Mouse (Mus musculus) adrenal gland, postnatal 4 days (tissue): ENCODE measurements around the gene Tpte. TPM values are rescaled to one million over a fixed set of nuclear protein-coding genes. Genes with fewer than 3 reads are reported as not detected.

ENCODE experiments used
- DNase-seq, 2 experiments: peaks; one replicate each; pipeline ENCODE4 v3.0.0; 2021 to 2022; ENCODE audit warnings: low spot score in 2 of 2, mixed read lengths in 2 of 2
- total RNA-seq, 2 experiments: library from RNA; stranded (reverse); gene quantifications; 2 replicates each; pipeline ENCODE4 v1.2.3; 2021

Tpte gene
- total RNA-seq, 2 experiments from 2014 or later, result not detected

DNA sequence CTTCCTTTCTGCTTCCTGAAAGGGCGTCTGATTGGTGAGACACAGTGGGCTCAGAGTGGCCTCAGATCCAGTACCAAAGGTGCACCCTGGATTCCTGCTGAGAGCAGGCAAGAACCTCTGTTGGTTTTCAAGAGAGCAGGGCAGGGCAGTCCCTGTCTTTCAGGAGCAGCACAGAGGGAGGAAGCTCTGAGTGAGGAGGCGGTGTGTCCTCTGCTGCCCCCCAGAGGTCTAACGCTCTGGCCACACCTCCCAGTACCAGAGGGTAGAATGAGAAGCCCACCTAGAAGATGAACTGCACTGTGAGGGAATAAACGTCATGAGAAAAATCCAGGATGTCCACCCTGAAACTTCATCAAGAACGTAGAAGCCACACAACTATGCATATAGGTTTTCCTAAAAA lies 93.7 kb downstream of the Tpte start:
- peak in 1 of 2 experiments; percentile 19 for DNase-seq

DNA sequence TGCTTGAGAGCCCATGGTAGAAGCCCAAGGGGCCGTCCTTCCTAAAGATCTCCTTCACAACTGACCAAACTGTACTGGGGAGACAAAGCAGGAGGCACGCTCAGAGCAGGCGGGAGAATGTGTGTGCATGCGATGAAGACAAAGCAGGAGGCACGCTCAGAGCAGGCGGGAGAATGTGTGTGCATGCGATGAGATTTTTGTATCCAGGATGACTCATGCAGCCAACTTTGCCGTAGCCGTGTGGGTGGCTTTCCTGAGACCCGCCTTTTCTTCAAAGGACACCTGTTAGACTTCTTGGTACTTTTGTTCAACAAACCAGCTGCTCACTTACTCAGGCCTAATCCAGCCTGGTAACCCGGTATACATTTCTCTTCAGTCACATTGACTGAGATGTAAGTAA lies 97.7 kb downstream of the Tpte start:
- DNase-seq, result no peak

DNA sequence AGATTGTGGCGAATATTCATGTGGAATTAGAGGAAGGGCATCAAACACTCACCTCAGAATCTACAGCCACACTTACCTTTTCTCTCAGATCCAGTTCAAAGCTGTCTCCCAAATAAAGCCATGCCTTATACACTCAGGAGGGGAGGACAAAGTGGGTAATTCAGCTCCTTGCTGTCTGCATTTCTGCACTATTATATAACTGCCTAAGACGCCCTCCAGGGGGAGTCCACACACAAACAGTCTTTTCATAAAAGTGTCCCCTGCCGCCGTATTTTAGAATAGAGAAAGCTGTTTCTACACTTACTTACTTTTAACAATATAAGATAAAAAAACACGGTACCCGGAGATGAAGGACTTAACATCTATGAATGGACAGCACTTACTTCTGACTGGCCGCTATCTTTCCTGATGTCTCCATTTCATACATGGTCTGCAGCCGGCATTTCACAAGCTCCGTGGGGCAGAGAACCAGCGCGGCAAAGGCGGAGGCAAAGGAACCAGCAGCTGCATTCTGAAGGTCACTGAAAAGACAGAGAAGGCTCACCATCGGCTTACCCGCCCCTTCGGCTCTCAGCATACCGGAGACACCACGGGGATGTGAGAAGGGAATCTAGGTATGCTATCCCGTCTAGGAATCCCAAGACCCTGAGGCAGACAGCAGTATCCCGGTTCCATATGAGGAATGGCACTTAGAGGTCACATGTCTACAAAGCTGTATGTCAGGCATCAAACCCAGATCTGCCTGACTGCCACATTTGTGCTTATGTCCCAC lies 99.8 kb downstream of the Tpte start:
- DNase-seq, result no peak

DNA sequence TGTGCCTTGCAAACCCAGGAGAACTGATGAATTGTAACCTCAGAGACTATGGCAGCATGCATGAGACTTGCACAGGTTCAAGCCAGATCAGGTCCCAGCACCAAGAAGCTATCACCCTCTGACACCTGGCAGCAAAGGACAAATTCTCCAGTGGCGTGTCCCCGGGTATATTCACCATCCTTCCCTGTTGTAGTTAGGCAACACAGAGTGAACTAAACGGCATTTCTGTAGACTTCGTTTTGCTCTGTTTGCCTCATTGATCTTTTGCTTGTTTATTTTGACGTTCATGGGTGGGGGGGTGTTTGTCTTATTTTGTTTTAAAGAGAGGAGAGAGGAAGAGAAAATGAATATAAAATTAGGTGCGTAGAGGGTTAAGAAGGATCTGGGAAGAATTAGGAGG lies 101.9 kb downstream of the Tpte start:
- no peak for DNase-seq

DNA sequence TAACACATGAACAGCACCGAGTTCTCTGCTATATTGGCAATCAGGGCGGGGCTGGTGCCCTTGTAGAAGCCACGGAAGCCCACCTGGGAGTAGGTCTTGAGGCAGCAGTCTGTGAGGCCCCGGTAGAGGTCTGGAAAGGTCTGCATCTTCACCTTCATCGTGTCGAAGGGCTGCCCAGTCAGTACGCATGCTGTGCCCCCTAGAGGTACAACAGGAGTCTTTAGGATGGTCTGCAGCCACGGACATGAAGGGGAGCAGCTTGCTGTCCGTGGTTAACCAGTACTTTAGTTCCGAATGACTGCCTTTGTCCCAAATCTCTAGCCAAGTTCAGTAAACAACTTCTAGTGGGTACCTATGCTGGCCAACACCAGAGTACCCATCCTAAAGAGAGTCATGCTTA lies 106.6 kb downstream of the Tpte start:
- DNase-seq, result no peak

DNA sequence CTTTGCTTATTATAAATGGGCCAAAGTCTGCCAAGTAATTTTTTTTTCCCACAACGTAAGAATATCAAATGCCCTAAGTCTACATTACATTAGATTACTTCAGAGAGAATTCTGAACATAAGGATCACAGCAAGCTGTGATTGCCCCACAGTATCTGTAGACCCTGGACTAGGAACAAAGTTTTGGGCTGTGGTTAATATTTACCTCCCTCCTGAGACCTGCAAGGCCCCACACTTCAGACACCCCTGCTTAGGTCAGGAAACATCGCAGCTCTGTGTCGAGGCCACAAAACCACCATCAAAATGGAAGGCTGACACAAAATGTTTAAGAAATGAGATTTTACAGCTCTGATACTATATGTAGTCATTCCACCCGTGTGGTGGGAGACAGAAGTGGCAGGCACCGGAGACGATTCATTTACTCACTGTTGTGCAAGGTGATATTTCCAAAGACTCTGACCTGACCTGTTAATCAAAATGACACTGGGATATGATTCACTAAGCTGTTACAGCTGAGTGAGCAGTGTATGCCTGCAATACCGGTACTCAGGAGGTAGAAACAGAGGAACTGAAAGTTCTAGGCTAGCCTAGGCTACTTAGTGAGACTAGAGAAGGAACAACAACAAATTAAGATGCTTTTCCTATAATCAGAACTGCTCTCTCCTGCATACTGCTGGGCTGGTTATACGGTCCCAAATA lies 107.7 kb downstream of the Tpte start:
- DNase-seq, result no peak

DNA sequence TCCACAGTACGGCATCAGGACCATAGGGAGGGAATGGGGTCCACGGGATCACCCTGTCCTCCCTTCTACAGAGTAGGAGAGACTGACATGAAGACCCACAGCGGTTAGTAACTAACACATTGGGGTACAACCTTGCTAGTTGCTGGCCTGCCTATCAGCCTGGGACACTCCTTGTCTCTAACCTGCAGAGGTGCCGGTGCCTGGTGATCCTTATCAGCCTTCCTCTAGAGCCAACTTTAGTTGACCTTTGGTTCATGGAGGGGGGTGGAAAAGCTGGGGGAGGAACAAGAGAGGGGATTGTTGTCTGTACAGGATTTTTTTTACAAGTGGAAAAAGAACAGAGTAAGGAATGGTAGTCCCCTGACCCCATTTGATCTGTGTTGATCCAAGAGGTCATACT lies 111.2 kb downstream of the Tpte start:
- no peak for DNase-seq

DNA sequence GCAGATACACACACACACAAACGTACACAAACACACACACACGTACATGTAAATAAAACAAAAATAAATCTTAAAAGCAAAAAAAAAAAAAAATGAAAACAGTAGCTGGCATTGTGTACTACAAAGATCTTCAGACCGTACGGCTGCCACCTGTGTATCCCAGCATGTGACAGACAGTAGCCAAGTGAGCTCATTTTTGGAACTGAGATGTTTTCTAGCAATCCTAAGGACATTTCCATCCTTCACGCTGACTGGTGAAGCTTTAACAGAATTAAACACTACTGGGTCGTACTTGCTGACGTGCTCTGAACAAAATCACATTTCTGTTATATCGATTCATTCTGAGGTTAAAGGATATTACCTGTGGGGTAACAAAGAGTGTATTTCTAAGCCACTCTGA lies 112.0 kb downstream of the Tpte start:
- DNase-seq, result no peak

DNA sequence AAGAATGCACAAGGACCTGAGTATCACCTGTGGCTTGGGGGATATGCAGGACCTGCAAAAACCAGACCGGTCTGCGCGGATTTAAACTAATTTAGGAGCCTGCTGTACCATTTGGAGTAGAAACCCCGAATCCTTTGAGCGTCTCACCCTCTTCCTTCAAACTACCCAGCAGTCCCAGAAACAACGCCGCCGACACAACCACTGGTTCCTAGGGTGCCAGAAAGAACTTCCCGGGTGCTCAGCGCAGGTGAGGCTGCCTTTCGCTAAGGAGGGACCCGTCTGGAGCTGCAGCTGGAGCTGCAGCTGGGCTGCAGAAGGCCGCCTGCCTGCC lies 114.5 kb downstream of the Tpte start:
- no peak for DNase-seq

DNA sequence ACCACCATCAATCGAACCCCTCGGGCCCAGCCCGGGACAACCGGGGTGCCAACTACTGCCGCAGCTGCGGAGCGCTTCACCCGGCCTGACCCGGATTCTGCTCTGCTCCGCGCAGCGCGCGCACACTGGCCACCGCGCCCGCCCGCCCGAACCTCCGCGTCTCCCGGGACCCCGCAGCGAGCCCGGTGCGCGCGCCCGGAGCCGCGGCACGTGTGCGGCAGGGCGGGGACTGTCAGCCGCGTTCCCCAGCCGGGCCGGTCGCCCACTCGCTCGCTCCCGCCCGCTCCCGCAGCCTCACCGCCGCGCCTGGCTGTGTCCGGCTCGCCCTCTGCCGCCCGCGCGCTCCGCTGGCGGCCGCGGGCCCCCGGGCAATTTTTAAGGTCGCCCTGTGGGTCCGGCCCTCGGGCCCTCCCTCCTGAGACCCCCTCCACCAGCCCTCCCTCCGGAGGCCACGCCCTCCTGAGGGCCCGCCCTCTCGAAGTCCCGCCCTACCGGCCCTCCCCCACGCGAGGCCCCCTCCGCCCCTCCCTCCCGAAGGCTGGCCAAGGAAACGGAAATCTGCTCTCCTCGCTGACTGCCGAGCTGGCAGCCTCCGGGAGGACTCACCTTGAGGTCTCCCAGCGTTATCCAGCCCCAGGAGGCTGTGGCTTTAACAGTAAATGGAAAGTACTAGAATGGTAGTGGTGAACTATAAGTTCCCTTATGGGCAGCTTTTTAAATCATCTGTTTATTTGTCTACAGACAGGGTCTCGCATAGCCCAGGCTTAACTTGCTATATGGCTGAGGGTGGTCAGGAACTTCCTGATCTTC lies 115.1 kb downstream of the Tpte start, which contains the start of gene Slc25a15:
Gene Slc25a15, minus strand, starts transcription at position 456 of the 810 bp plus-strand sequence.
- peak; percentile 85 to 89 for DNase-seq

DNA sequence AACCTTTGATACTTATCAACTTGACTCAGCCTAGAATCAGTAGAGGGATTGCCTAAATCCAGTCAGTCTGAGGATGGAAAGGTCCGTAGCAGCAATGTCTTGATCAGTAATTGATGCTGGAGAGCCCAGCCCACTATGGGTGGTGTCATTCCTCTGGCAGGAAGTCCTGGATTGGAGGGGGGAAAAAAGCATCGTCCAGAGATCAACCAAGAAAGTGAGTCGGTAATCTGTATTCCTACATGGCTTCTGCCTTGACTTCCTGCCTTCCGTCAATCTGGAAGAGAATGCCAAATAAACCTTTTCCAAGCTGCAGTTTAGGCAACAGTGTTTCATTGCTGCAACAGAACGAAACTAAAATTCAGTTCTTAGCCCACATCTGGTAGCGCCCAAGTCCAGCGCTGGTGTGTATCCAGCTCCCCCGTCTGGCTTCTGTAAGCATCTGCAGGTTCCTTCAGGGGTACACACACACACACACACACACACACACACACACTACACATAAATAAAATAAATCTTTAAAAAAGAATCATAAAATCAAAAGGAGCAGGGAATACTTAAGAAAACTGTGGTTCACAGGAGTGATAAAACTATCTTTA lies 116.1 kb downstream of the Tpte start:
- DNase-seq, result no peak

DNA sequence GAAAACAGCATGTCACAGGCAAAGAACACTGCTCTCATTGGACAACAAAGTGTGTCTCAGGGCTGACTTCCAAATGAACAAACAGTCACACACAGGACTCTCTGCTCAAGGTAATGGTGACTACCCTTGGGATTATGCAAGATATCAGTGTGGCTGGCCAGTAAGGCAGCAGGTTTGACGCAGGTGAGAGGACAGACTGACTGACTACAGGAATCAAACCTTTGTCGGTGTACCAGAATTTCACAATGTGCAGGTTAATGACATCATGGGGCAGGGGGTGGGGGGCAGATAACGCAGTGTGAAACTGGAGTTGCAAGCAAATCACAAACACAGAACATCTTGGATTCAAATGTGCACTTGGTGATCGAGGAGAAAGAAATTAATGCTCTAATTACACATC lies 117.4 kb downstream of the Tpte start:
- DNase-seq, result no peak

DNA sequence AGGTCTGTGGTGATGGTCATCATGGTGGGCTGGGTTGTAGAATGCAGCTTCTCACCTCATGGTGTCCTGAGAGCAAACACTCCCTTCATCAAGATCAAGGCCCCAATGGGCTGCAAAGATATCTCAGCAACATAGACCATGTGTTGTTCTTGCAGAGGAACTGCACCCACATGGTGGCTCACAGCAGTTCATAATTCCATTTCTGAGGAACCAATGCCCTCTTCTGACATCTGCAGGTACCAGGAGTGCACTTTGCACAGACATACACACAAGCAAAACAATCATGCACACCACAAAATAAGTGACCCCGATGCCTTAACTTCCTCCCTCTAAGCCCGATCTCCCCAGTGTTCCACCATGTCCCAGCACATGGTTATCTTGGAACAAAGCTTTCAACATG lies 120.0 kb downstream of the Tpte start:
- DNase-seq, result no peak

DNA sequence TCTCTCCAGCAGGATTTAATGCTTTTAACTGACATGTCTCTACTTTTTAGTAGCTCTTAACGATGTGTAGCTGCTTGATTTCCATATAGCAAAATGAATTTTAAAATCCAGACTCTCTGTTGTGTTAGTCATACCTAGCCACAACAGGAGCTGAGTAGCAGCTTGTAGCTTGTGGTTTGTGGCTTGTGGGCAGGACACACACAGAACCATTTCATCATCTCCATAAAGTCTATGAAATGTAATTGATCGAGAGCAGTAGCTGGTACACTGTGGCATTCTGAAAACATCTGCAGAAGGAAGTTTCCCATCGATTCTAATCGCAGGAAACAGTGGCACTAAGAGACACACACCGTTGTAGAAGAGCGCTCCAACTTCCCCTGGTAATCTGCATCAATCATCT lies 122.5 kb downstream of the Tpte start:
- DNase-seq, result no peak

DNA sequence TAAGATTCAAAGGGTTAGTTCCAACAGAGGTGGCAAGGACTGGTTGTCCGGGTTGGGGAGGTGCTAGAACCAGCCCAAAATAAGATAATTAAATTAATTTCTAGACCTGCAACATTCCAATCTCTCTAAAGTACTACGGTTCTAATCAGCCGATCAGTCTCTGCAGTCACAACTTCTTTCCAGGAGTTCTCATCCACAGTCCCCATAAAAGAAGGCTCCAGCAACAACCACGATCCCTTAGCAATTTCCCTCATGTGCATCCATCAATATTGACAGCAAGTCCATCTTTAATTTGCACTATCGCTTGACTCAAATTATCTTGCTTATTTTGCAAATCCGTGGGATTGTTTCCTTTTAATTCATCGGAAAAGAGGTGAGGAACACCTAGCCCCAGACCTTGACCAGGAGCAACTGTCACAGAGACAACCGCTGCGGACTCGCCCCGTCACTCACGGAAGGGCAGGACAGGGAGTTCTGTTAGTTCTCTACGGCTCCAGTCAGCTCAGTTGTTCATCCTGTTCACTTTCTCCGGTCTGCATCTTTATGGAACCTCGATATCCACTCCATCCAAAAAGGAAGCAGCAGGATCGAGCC lies 127.5 kb downstream of the Tpte start:
- no peak for DNase-seq

DNA sequence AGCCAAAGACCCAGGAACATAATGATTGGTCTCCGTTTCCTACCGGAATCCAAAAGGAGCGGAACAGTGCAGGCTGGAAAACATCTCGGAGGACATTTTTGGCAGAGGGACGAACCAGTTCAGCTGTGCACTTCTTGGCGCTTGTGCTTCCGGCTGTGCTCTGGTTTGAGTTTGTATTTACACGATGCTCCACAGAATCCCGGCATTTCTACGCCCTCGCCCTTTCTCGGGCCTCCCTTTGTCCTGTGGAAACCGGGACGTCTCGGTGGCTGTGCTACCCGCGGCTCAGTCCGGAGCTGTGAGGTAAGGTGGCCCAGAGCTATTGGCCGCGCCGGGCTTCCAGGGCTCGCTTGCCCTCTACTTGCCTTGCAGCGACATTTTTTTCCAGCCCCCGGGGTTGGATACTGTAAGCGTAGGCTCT lies 128.1 kb downstream of the Tpte start, which contains the start of gene Mrps31:
Gene Mrps31, plus strand, starts transcription at position 80 of the 421 bp plus-strand sequence.
- DNase-seq, result peak; percentile 50 to 62

DNA sequence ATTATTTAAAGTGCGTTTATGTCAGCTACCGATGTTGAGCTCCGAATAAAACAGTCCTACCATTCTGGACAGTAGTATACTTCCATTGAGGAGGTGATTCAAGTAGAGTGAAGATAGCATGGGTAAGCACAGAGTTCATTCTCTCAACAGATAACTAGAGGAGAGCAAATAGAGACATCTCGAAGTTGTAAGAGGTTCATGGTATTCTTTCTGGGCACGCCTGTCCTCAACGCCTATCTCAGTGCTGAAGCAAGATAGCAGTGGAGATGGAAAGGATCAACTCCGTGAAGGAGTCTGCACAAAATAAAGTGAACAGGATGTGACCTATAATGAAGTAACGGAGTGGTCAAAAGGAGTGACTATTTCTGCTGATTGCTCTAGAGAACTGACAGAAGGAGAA lies 128.7 kb downstream of the Tpte start:
- no peak for DNase-seq
